Mouse (Mus musculus) cerebellum, postnatal 36 days (tissue): ENCODE data around the gene Bsnd.

Experiments
- DNase-seq, 2 experiments: peaks; one replicate each; pipeline ENCODE4 v3.0.0; 2021 to 2022; ENCODE audit warnings: mixed read lengths in 2 of 2

Bsnd gene

GRCm38 (mm10) chr4:106492116-106492515, at the start of gene Bsnd:
Gene Bsnd (minus strand): TSS chr4:106492283.
- DNase-seq: no peak

GRCm38 (mm10) chr4:106541491-106541890, 49.4 kb upstream of the Bsnd start:
- no peak for DNase-seq

GRCm38 (mm10) chr4:106539756-106540155, 47.7 kb upstream of the Bsnd start:
- DNase-seq: no peak

GRCm38 (mm10) chr4:106534256-106534655, 42.2 kb upstream of the Bsnd start:
- DNase-seq: no peak

- no peak for DNase-seq
These were observed 41.5 kb upstream of the Bsnd start for GRCm38 (mm10) chr4:106533421-106534080.

- DNase-seq: no peak
These were observed 38.0 kb upstream of the Bsnd start for GRCm38 (mm10) chr4:106530113-106530482.

GRCm38 (mm10) chr4:106529375-106530112, 37.5 kb upstream of the Bsnd start:
- peak; percentile 89 to 91 for DNase-seq

- no peak for DNase-seq
These were observed 35.9 kb upstream of the Bsnd start for GRCm38 (mm10) chr4:106527856-106528547.

GRCm38 (mm10) chr4:106525001-106525400, 32.9 kb upstream of the Bsnd start:
- no peak for DNase-seq

GRCm38 (mm10) chr4:106524131-106524530, 32.0 kb upstream of the Bsnd start:
- DNase-seq: no peak

- no peak for DNase-seq
These were observed 30.5 kb upstream of the Bsnd start for GRCm38 (mm10) chr4:106522547-106522946.

- no peak for DNase-seq
These were observed 22.5 kb upstream of the Bsnd start for GRCm38 (mm10) chr4:106514606-106515005.

- no peak for DNase-seq
These were observed 17.8 kb upstream of the Bsnd start for GRCm38 (mm10) chr4:106509888-106510287.

- no peak for DNase-seq
These were observed 13.5 kb upstream of the Bsnd start for GRCm38 (mm10) chr4:106505453-106506058.

GRCm38 (mm10) chr4:106503578-106503977, 11.5 kb upstream of the Bsnd start:
- DNase-seq: no peak

GRCm38 (mm10) chr4:106500066-106500465, 8.0 kb upstream of the Bsnd start:
- no peak for DNase-seq

- DNase-seq: no peak
These were observed 6.4 kb upstream of the Bsnd start for GRCm38 (mm10) chr4:106498471-106498844.

GRCm38 (mm10) chr4:106497776-106498470, 5.8 kb upstream of the Bsnd start:
- no peak for DNase-seq

- no peak for DNase-seq
These were observed 4.8 kb upstream of the Bsnd start for GRCm38 (mm10) chr4:106496833-106497232.

GRCm38 (mm10) chr4:106493639-106494038, 1.6 kb upstream of the Bsnd start:
- DNase-seq: no peak

GRCm38 (mm10) chr4:106490620-106491019, 1.5 kb downstream of the Bsnd start:
- DNase-seq: no peak

- no peak for DNase-seq
These were observed 8.3 kb downstream of the Bsnd start for GRCm38 (mm10) chr4:106483831-106484230.

GRCm38 (mm10) chr4:106483215-106483727, 8.8 kb downstream of the Bsnd start:
- no peak for DNase-seq
